Mouse (Mus musculus): ENCODE data around the gene Gm38392. TPM values are rescaled to one million over a fixed set of nuclear protein-coding genes. Genes with fewer than 3 reads are reported as not detected.

The Gm38392 gene
- polyA plus RNA-seq, 1 experiment from 2014 or later: 1.0 TPM

GRCm38 (mm10) chr3:88227976-88228375 lies 59.0 kb downstream of the Gm38392 start:
- 58% methylated on average over 6 of the region's 6 CpGs for WGBS (ENCODE audit: insufficient replicate concordance)
- no peak overlapping the region for H3K4me2 ChIP-seq (ENCODE audit: low read depth, low read length)

GRCm38 (mm10) chr3:88227260-88227659 lies 59.8 kb downstream of the Gm38392 start:
- Histone ChIP-seq H3K4me3 (ENCODE audit: low read depth, low read length) (no peak overlapping the region), H3K4me2 (ENCODE audit: low read depth, low read length) (no peak overlapping the region), H3K27ac (ENCODE audit: low read depth) (no peak overlapping the region), H3K4me1 (ENCODE audit: insufficient read depth) (no peaks in the 10 kb centered on the region), H3K9me3 (ENCODE audit: low read length) (no peaks in the 10 kb centered on the region), H3K9ac (replicated peaks) (no peak overlapping the region), H3K36me3 (replicated peaks; ENCODE audit: insufficient read depth, low read length) (no peaks in the 10 kb centered on the region), H3K27me3 (ENCODE audit: insufficient read depth, low read length) (peaks cover 13% of the 10 kb centered on the region; the same call in 1 of the 2 replicates)
- 42% methylated on average over 4 of the region's 4 CpGs for WGBS (ENCODE audit: insufficient replicate concordance)
- ATAC-seq (no peak), DNase-seq (no peak)
- TF ChIP-seq EP300 (IDR thresholded peaks at IDR 0.05; ENCODE audit: low read depth) (no peak), CTCF (IDR thresholded peaks at IDR 0.05; ENCODE audit: low read depth) (no peak)

More at GRCm38 (mm10) chr3:88227976-88228375, 59.0 kb downstream of the Gm38392 start:
- no peaks in the 10 kb centered on the region for H3K9me3 ChIP-seq (ENCODE audit: low read length)
- H3K4me1 ChIP-seq (ENCODE audit: insufficient read depth): no peaks in the 10 kb centered on the region
- no peak overlapping the region for H3K9ac ChIP-seq (replicated peaks)
- H3K27me3 ChIP-seq (ENCODE audit: insufficient read depth, low read length): peaks cover 13% of the 10 kb centered on the region; the same call in 1 of the 2 replicates
- no peak overlapping the region for H3K27ac ChIP-seq (ENCODE audit: low read depth)
- TF ChIP-seq EP300 (IDR thresholded peaks at IDR 0.05; ENCODE audit: low read depth) (no peak), CTCF (IDR thresholded peaks at IDR 0.05; ENCODE audit: low read depth) (no peak)
- no peak overlapping the region for H3K4me3 ChIP-seq (ENCODE audit: low read depth, low read length)
- H3K36me3 ChIP-seq (replicated peaks; ENCODE audit: insufficient read depth, low read length): no peaks in the 10 kb centered on the region
- ATAC-seq (no peak), DNase-seq (no peak)

GRCm38 (mm10) chr3:88226101-88226845 lies 60.7 kb downstream of the Gm38392 start:
- DNase-seq (no peak), ATAC-seq (no peak)
- H3K9ac ChIP-seq (replicated peaks): no peak overlapping the region
- no peak overlapping the region for H3K27ac ChIP-seq (ENCODE audit: low read depth)
- H3K4me2 ChIP-seq (ENCODE audit: low read depth, low read length): no peak overlapping the region
- TF ChIP-seq EP300 (IDR thresholded peaks at IDR 0.05; ENCODE audit: low read depth) (no peak), CTCF (IDR thresholded peaks at IDR 0.05; ENCODE audit: low read depth) (no peak)
- WGBS (ENCODE audit: insufficient replicate concordance): 78% methylated on average over 10 of the region's 10 CpGs
- H3K9me3 ChIP-seq (ENCODE audit: low read length): no peaks in the 10 kb centered on the region
- H3K4me1 ChIP-seq (ENCODE audit: insufficient read depth): no peaks in the 10 kb centered on the region
- no peaks in the 10 kb centered on the region for H3K36me3 ChIP-seq (replicated peaks; ENCODE audit: insufficient read depth, low read length)
- peaks cover 13% of the 10 kb centered on the region; the same call in 1 of the 2 replicates for H3K27me3 ChIP-seq (ENCODE audit: insufficient read depth, low read length)
- no peak overlapping the region for H3K4me3 ChIP-seq (ENCODE audit: low read depth, low read length)

DNA sequence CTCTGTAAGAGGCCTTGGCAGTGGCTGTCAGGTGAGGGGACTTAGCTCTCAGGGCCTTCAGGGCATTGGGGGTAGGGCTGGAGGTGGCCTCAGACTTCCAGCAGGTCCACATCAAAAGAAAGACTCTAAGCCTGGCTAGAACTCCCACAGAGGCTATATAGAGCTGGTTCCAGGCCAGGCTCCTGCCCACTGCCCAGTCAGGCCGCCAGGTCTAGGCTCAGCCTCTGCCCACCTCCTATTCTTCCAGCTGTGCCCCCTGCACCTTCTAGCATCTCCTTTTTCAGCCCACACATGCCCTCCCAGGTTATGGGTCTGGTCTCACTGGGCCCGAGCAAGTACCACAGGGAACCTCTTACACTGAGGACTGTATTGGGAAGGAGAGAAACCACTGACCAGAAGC lies 62.1 kb downstream of the Gm38392 start:
- ATAC-seq: no peak
- 66% methylated on average over 2 of the region's 2 CpGs for WGBS (ENCODE audit: insufficient replicate concordance)
- H3K4me1 ChIP-seq (ENCODE audit: insufficient read depth): no peaks in the 10 kb centered on the region
- H3K27me3 ChIP-seq (ENCODE audit: insufficient read depth, low read length): peaks cover 16% of the 10 kb centered on the region
- no peaks in the 10 kb centered on the region for H3K9me3 ChIP-seq (ENCODE audit: low read length)
- H3K27ac ChIP-seq (ENCODE audit: low read depth): no peak overlapping the region
- no peaks in the 10 kb centered on the region for H3K36me3 ChIP-seq (replicated peaks; ENCODE audit: insufficient read depth, low read length)
- H3K4me3 ChIP-seq (ENCODE audit: low read depth, low read length): no peak overlapping the region
- no peak for DNase-seq
- H3K4me2 ChIP-seq (ENCODE audit: low read depth, low read length): no peak overlapping the region
- TF ChIP-seq EP300 (IDR thresholded peaks at IDR 0.05; ENCODE audit: low read depth) (no peak), CTCF (IDR thresholded peaks at IDR 0.05; ENCODE audit: low read depth) (no peak)
- H3K9ac ChIP-seq (replicated peaks): no peak overlapping the region

- ATAC-seq: no peak
- 68% methylated on average over 6 of the region's 6 CpGs for WGBS (ENCODE audit: insufficient replicate concordance)
- H3K27me3 ChIP-seq (ENCODE audit: insufficient read depth, low read length): peaks cover 30% of the 10 kb centered on the region
- DNase-seq: no peak
- no peak overlapping the region for H3K4me3 ChIP-seq (ENCODE audit: low read depth, low read length)
- no peaks in the 10 kb centered on the region for H3K36me3 ChIP-seq (replicated peaks; ENCODE audit: insufficient read depth, low read length)
- TF ChIP-seq CTCF (IDR thresholded peaks at IDR 0.05; ENCODE audit: low read depth): no peak
- no peak for TF ChIP-seq EP300 (IDR thresholded peaks at IDR 0.05; ENCODE audit: low read depth)
- H3K9ac ChIP-seq (replicated peaks): no peak overlapping the region
- H3K4me1 ChIP-seq (ENCODE audit: insufficient read depth): no peaks in the 10 kb centered on the region
- no peak overlapping the region for H3K4me2 ChIP-seq (ENCODE audit: low read depth, low read length)
- no peak overlapping the region for H3K27ac ChIP-seq (ENCODE audit: low read depth)
- H3K9me3 ChIP-seq (ENCODE audit: low read length): no peaks in the 10 kb centered on the region
Observed at GRCm38 (mm10) chr3:88222446-88222845, 64.6 kb downstream of the Gm38392 start.

DNA sequence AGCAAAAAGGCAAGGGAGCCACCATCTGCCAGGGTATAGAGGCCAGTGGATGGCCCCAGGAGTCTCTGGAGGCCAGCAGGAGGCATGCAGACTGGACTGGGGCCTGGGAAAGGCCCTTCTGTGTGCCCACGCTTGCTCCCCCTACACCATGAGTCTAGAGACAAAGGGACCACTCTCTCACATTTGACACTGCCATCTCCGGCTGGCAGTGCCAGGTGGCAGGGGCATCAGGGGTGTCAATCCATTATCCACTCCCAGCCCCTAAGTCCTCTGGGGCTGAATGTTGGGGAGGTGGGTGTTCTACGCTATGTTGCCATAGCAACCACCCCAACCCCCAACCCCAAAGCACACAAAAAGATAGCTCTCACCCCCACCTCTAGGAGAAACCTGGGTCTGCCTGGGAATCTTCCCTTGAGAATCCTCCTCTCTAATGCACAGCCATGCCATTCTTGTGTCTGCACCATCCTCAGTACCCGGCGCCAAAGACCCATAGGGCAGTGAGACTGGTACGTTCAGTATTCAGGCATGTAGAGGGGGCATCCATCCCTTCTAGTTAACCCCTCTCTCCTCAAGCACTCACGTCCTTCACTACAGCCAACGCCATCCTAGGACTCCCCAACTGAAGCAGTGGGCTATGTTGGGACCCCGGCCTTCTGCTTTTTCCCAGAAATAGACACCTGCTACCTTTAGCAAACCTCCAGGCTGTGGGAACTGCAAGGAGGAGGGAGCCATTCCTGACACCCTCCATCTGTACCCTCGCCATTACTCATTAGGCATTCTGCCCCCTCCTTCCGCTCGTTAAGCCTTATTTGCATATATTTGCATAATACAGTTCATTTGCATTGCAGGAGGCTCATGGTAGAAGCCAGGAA lies 65.3 kb downstream of the Gm38392 start:
- TF ChIP-seq EP300 (IDR thresholded peaks at IDR 0.05; ENCODE audit: low read depth): no peak
- TF ChIP-seq CTCF (IDR thresholded peaks at IDR 0.05; ENCODE audit: low read depth): no peak
- no peak for DNase-seq
- H3K4me2 ChIP-seq (ENCODE audit: low read depth, low read length): no peak overlapping the region
- H3K27me3 ChIP-seq (ENCODE audit: insufficient read depth, low read length): peaks cover 37% of the 10 kb centered on the region
- no peak overlapping the region for H3K27ac ChIP-seq (ENCODE audit: low read depth)
- no peaks in the 10 kb centered on the region for H3K9me3 ChIP-seq (ENCODE audit: low read length)
- no peaks in the 10 kb centered on the region for H3K4me1 ChIP-seq (ENCODE audit: insufficient read depth)
- H3K9ac ChIP-seq (replicated peaks): no peak overlapping the region
- no peak for ATAC-seq
- no peaks in the 10 kb centered on the region for H3K36me3 ChIP-seq (replicated peaks; ENCODE audit: insufficient read depth, low read length)
- 50% methylated on average over 12 of the region's 12 CpGs for WGBS (ENCODE audit: insufficient replicate concordance)
- no peak overlapping the region for H3K4me3 ChIP-seq (ENCODE audit: low read depth, low read length)

All from liver, postnatal 0 days (tissue).